Mouse (Mus musculus) CD8-positive naive resting alpha-beta T cell, adult 57 days (primary cell): Measurements from ENCODE around the gene Kctd2. TPM values are rescaled to one million over a fixed set of nuclear protein-coding genes. Genes with fewer than 3 reads are reported as not detected.

Experiments used
- total RNA-seq: library from RNA; stranded (reverse); gene quantifications from one replicate; pipeline ENCODE4 v1.2.4, GENCODE M21; 2023

The Kctd2 gene
- 47.0 TPM for total RNA-seq

GRCm38 (mm10) chr11:115419531-115420237, at the start of gene Kctd2, which contains the start of gene Atp5h:
TSS of gene Kctd2 (plus strand) at chr11:115420128.
TSS of gene Atp5h (minus strand) at chr11:115419962.

GRCm38 (mm10) chr11:115381743-115382539, 38.0 kb upstream of the Kctd2 start, which contains the start of gene Cdr2l:
TSS of gene Cdr2l (plus strand) at chr11:115381916.

GRCm38 (mm10) chr11:115403338-115404124, 16.4 kb upstream of the Kctd2 start, which contains the start of gene Mrpl58:
TSS of gene Mrpl58 (plus strand) at chr11:115403752.

GRCm38 (mm10) chr11:115439906-115440595, 20.1 kb downstream of the Kctd2 start, which contains the start of gene Trim80:
TSS of gene Trim80 (plus strand) at chr11:115440545.

GRCm38 (mm10) chr11:115462243-115462891, 42.4 kb downstream of the Kctd2 start, which contains the start of gene Slc16a5:
TSS of gene Slc16a5 (plus strand) at chr11:115462474.

GRCm38 (mm10) chr11:115475025-115475757, 55.3 kb downstream of the Kctd2 start, which contains the start of gene Armc7:
TSS of gene Armc7 (plus strand) at chr11:115475667.

Other genes starting within 250 kb of the Kctd2 start
- gene Tmem104, start 232.6 kb upstream of the Kctd2 start, total RNA-seq: 14.4 TPM
- gene Nat9, start 232.3 kb upstream of the Kctd2 start, total RNA-seq: 6.6 TPM
- not detected for gene Grin2c, start 152.9 kb upstream of the Kctd2 start, total RNA-seq
- gene Fdxr, start 143.1 kb upstream of the Kctd2 start, total RNA-seq: 19.3 TPM
- gene Fads6, start 122.5 kb upstream of the Kctd2 start, total RNA-seq: 0.67 TPM
- gene Otop2, start 113.0 kb upstream of the Kctd2 start, total RNA-seq: not detected
- gene Ush1g, start 98.1 kb upstream of the Kctd2 start, total RNA-seq: not detected
- not detected for gene Otop3, start 85.4 kb upstream of the Kctd2 start, total RNA-seq
- gene Hid1, start 52.4 kb upstream of the Kctd2 start, total RNA-seq: 54.9 TPM
- 3.3 TPM for gene Cdr2l, start 38.2 kb upstream of the Kctd2 start, total RNA-seq
- gene Mrpl58, start 16.4 kb upstream of the Kctd2 start, total RNA-seq: 129 TPM
- 249 TPM for gene Atp5h, start 166 bp upstream of the Kctd2 start, total RNA-seq
- not detected for gene Trim80, start 20.4 kb downstream of the Kctd2 start, total RNA-seq
- 23.5 TPM for gene Slc16a5, start 42.3 kb downstream of the Kctd2 start, total RNA-seq
- 44.8 TPM for gene Armc7, start 55.5 kb downstream of the Kctd2 start, total RNA-seq
- gene Nt5c, start 71.7 kb downstream of the Kctd2 start, total RNA-seq: 116 TPM
- gene Jpt1, start 94.3 kb downstream of the Kctd2 start, total RNA-seq: 225 TPM
- gene Sumo2, start 116.1 kb downstream of the Kctd2 start, total RNA-seq: 234 TPM
- 67.9 TPM for gene Nup85, start 144.3 kb downstream of the Kctd2 start, total RNA-seq
- gene Mrps7, start 183.8 kb downstream of the Kctd2 start, total RNA-seq: 33.5 TPM
- gene Gga3, start 183.9 kb downstream of the Kctd2 start, total RNA-seq: 135 TPM
- gene Mif4gd, start 192.8 kb downstream of the Kctd2 start, total RNA-seq: 65.7 TPM
- 48.1 TPM for gene Slc25a19, start 208.2 kb downstream of the Kctd2 start, total RNA-seq